Mouse (Mus musculus) layer of hippocampus, postnatal 36 days (tissue): Measurements from ENCODE around the gene Ugt1a5. TPM values are rescaled to one million over a fixed set of nuclear protein-coding genes. Genes with fewer than 3 reads are reported as not detected.
"Not testable (repeated sequence)": the region's sequence is repeated elsewhere in the genome, so short reads cannot be mapped to it uniquely, and the experiment has no call there.

Experiments used
- DNase-seq, 2 experiments: peaks; one replicate each; pipeline ENCODE4 v3.0.0; 2022
- total RNA-seq, 2 experiments: library from RNA; stranded (reverse); gene quantifications; 2 replicates each; pipeline ENCODE4 v1.2.3; 2021

Ugt1a5 gene
- total RNA-seq, 2 experiments from 2014 or later, result not detected

DNA sequence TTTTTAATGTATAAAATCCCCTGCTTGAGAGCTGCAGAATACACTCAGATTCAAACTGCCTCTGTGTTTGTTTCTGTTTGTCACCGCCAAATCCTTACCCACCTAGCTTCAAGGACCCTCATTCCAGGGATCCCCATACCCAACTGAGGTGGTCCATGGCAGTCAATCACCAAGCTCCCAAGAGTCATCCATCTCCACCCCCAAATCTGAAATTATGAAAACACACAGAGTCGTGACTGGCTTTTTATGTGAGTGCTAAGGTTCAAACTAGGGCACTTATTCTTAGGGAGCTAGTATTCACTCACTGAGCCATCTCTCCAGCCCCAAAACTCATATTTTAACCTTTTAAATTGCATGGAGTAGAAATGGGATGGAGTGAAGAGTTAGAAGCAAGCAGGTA is 59.5 kb downstream of the Ugt1a5 start:
- not testable (repeated sequence) for DNase-seq

DNA sequence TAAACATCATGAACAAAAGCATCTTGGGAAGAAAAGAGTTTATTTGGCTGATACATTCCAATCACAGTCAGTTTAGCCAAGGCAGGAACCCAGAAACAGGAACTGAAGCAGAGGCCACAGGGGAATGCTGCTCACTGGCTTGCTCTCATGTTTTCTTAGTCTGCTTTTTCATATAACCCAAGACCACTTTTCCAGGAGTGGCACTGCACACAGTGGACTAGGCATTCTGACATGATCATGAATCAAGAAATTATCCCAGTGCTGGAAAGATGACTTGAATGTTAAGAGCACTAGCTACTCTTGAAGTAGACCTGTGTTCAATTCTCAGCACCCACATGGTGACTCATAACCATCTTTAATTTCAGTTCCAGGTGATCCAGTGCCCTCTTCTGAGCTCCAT is 59.9 kb downstream of the Ugt1a5 start:
- DNase-seq, result no peak

DNA sequence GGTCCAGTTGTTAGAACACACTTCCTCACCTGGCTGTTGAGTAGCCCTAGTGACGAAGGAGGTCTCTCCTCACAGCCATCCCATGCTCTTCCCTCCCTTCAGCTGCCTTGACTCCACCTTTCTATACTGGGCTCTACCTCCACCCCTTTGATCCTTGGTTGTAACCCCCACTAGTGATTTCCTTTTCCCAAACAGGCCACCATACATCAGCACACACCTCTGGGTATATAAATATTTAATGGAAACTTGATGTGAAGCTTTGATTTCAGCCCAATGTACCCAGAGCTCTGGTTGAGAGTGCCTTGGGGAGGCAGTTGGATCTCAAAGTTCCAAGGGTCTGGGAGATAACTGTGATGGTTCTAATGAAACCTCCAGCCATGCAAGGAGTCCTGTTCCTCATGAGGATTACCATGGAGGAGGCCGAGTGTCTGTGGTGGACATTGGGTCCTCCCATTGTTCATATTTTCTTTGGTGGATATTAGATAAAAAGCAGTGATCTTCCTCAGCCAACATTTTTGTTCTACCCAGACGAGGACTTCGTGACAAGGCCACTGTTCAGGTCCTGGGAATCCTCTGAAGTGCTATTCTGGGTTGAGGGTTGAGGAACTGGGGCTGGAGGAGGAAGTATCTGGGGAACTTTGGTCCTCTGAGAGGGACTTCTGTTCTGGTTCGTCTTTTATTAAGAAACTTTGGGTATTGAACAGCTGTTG is 61.0 kb downstream of the Ugt1a5 start, which contains the start of gene Mroh2a:
Gene Mroh2a (plus strand): TSS at position 317 of the 710 bp plus-strand sequence.
- DNase-seq, result no peak

DNA sequence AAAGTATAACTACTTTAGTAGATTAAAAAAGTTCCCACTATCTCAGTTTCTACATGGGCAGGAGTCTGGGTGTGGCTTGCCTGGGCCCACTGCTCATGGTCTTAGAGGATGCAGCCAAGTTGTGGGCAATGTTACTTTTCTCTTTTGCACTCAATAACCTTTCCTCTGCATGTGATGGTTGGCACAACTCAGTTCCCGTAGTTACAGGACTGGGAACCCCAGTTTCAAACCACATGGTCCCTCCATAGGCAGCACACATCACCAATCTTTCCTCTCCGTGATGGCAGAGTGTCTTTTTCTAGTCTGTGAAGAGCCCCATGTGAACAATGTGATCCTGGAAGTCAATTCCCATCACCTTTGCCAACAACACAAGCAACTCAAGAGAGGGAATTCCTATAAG is 61.7 kb downstream of the Ugt1a5 start:
- DNase-seq, result no peak

DNA sequence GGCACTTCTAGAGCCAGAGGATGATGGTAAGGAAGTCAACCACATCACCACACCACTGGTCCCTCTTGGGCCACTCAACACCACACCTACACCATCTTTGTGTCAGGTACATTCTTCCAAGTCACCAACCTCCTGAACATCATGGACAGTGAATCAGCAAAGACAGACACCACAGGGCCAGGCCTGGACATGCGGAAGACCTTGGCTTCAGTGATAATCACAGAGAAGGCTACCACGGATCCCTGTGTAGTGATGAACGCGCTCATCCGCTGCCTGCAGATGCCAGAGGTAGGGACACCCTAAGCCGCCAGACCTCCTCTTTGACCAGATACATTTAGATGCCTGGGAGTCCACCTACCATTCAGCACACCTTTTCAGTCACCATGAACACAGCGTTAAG is 62.3 kb downstream of the Ugt1a5 start:
- DNase-seq, result no peak

DNA sequence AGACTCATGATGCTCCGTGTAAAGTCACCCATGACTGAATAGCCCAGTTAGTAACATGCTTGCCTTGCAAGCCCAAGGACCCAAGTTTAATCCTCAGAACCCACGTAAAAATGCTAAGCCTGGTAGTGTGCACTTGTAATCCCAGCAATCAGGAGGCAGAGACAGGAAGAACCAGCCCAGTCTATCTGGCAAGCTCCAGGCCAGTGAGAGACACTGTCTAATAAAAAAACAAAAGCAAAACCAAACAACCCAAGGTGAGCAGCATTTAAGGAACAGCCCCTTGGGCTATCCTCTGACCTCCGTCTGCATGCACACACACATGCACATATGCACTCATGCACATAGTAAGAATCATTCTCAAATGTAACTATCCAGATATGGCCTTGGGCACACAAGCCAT is 63.8 kb downstream of the Ugt1a5 start:
- no peak for DNase-seq

DNA sequence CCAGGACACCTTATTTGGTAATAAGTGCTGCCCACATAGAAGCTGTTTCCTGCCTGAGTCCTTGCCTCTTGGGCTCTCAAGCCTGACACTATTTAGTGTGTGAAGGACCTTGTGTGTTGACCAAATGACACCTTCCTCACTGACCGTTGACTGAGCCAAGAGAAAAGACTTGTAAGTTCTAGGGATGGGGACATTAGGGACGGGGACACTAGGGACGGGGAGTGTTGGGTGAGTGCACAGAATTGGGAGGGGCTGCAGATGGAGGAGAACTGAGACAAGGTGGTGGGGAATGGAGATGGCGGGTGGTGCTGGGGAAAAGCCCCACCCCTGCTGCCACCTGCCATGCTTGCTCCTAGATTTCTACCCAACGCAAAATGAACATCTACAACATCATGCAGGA is 64.2 kb downstream of the Ugt1a5 start:
- DNase-seq, result no peak

DNA sequence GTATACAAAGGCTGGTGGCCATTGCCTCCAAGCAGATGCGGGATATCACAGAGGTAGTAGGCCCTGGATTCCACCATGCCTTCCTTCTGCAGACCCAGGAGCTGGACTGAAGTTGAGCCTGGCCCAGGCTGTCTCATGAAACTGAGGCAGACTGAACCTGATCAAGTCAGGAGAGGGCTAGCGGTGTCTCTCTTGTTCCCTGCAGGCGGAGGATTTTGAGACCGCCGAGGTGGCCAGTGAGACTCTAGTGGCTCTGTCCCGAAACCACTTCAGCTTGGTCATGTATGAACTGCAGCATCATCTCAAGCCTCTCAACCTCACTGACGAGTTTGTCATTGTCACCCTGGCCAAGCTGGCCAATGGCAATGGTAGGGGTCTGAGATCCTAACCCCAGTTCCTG is 64.6 kb downstream of the Ugt1a5 start:
- DNase-seq, result no peak

DNA sequence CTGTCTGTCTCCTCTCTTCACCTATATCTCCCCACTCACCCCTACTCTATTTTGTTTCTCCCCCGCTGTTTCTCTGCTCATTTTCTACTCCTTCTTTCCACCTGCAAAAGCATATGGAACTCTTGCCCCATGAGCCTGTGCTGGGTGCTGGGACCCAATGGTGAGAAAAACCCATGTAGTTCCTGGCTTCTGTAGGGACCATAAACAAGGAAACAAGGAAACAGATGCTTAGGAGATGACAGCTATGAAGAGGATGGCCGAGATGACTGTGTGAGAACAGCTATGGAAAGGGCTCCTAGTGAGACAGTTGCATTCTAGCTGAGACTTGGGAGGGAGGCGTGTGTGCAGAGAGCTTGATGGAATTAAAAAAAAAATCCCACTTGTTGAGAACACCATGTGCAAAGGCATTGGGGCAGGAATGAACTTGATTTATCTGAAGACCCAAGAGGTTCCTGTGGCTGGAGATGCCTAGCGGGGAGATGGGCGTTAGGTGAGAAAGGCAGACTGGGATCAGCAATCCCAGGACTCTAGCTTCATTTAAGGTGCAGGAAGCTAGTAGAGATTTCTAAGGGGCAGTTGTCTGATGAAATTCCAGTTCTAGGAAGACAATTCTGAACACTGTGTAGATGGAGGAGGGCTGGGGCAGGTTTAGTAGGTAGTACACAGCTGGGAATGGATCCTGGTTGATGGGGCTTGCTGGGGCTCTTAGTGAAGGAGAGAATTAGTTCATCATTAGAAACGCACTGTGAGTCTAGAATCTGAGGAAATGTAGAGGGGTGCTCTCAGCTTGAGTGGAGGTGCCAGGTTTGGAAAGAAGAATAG is 65.4 kb downstream of the Ugt1a5 start:
- no peak for DNase-seq

DNA sequence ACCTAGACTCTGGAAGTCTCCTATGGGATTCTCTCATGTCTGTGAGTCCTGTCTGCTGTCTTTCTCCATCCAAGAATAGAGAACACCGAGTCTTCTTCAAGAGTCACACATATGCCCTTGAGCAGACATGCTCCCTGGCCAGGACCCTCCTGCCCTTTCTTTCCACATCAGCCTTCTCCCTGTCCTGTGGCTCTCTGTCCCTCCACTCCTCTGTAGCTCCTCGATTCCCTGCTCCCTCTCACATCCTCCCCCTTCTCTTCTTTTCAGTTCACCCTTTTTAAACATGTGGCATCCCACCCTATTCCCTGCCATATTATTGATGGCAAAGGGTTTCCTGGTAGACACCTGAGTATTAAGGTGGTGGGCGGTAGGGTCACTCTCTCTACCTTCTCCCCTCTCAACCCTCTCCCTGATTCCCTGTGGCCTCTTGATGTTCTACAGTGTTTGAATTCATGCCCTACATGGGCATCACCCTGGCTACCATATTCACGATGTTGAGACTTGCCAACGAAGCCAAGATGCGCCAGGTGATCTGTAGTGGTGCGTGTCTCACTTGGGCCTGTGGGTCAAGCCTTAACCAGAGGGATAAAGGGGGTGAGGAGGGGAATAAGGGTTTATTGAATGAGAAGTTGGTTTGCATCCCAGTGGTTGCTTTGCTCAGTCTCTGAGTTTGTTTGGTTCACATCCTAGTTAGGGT is 66.1 kb downstream of the Ugt1a5 start:
- no peak for DNase-seq

DNA sequence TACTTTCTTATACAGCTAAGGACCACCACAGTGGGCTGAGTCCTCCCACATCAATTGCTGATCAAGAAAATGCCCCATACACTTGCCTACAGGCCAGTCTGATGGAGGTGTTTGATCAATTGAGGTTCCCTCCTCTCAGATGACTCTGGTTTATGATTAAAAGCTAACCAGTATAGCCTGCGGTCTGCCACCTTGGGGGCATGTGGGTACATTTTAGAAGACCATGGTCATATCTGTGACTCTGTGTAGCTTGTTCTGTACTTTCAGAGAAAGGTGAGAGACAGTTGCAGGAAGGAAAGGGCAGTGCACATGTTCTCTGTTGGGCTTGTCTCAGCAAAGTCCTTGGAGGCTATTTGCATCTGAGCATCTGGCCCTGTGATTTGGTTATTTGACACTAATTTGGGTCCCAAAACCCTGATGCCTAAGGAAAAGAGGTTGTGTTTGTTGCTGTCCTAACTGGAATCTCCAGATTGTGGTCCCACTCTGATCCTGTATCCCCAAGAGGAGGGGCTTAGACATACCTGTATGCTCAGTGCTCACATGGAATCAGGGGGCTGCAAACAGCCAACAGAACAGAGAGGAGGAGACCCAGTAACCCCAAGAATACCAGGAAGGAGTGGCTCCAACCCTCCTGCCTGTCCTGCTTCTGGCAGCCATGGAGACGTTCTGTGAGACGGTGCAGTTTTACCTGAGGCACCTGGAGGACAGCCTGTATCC is 67.0 kb downstream of the Ugt1a5 start:
- no peak for DNase-seq

DNA sequence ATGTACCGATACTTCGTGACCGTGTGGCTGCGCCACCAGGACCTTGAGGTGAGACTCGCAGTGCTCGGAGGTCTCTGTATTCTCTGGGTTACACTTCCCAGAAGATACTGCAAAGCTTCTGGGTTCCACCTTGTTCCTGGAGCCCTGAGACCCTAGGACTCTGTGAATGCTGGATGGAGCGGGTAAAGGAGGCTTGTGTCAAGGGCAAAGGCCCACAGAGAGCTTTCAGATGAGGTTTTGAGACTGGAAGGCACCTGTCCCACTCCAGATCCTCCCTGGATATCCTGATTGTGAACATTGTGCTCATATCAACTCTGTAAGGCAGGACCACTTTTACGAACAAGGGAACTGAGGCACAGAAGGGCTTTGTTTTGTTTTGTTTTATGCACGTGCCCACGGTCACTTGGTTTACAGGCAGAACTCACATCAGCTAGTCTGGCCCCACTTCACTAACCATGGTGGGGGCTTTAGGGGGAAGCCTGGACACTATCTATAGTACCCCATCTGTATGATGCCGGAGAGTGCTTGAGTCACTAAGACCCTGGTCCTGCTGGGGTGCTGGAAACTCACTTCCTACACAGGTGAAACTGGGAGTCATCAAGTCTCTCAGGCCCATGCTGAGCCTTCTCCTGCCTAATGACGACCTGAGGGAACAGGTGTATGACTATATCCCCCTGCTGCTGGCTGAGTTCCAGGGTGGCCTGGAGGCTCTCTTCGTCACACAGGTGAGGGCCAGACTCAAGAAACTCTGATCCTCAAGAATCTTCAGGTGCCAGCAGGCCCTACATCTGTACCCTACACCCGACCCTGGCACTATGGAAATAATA is 67.8 kb downstream of the Ugt1a5 start:
- DNase-seq, result no peak

DNA sequence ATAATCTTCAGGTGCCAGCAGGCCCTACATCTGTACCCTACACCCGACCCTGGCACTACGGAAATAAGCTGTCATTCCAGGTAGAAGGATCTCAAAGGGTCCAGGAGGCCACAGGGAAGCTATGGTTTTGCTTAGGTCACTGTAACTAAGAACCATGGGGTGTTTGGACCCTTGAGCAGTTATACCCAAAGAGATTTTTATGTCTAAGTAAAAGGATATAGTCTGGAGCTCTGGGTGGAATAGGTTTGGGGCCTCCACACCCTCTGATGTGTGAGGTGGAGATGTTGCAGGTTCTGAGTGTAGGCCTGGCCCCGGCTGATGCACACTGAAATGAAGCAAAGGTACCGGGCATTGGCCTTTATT is 68.4 kb downstream of the Ugt1a5 start:
- no peak for DNase-seq

DNA sequence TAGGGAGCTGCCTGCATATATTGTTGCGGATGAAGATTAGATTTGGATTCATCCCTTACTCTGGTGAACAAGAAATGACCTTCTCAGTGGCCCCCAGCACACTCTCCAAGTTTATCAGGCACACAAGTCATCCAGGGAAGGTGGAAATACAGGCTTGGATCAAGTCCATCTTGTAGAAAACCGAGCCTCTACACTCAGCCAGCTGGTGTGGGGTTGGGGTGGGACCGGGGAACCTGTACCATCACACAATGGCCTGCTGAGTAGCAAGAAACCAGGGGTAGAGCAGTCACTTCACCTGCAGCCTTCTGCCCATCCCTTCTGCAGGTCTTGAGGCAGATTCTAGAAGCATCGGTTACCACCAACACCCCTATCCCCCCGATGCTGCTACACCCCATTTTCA is 68.8 kb downstream of the Ugt1a5 start:
- DNase-seq, result no peak

DNA sequence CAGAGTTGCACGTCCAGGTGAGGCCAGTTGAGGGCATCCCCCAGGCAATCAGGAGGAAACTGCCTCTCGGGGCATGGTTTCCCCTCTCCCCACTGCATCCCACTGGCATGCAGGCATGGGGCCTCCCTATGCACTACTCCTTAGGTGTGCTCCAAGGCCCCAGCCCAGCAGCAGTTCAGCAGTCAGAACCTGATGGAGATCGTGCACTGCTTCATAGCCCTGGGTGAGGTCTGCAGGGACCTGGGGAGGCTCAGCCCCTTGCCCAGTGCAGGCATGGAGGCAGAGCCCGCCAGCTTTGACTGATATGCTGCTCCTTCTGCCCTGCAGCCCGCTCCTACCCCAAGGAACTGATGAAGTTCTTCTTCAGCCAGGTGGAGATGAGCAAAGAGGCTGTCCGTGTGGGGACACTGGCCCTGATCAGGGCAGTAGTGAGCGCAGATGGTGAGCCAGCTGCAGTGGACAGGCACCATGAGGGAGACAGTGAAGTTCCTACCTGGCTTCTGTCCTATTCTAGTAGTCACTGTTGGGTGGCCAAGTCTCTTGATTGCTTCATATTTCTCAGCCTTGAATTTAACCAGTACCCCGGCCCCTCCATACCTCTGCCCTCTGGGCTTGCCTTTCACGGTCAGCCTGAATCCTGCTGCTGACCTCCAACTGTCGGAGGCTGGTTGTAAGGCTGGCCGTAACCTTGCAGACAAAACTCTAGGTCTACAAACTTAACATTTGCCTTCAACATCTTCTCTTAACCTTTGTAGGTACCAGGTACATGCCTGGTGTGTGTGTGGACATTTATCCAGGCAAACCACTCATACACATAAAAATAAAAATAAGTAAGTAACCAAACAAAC is 69.5 kb downstream of the Ugt1a5 start:
- DNase-seq, result peak in 1 of 2 experiments; percentile 2

DNA sequence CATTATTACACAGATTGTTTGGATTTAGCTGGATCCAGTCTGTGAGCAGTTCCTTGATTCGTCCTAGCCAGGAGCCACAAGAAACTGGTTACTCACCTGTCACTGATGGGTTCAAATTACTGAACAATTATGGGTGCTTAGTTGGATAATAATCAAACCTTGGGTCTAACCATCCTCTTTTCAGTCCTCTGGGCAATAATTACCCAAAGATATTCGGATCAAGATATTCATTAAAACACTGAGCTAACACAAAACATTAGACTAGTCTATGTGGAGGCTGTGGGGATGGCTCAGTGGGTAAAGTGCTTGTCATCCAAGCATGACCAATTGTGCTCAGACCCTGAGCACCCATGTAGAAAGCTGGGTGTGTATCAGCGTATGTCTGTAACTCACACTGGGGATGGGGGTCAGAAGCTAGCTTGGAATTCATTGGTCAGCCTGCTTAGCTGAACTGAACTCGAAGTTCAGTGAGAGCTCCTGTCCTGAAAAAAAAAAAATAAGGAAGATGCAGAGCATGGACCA is 70.1 kb downstream of the Ugt1a5 start:
- no peak for DNase-seq

DNA sequence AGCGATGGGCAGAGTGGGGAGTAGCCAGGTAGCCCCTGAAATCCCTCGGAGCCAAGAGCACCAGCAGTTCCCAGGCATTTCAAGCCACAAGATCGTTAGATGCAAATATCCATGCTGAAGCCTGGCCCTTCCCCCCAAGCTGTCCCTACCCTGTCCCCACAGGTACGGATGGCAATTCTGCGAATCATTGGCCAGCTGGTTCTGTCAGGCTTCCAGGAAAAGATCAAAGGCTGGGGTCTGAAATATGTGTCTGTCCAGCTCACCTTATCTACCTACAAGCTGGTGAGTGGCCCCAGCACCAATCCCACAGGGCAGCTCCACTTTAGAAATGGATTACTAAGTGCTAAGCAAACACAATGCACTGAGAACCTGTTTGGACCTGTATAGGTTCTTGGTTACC is 71.5 kb downstream of the Ugt1a5 start:
- DNase-seq, result no peak

DNA sequence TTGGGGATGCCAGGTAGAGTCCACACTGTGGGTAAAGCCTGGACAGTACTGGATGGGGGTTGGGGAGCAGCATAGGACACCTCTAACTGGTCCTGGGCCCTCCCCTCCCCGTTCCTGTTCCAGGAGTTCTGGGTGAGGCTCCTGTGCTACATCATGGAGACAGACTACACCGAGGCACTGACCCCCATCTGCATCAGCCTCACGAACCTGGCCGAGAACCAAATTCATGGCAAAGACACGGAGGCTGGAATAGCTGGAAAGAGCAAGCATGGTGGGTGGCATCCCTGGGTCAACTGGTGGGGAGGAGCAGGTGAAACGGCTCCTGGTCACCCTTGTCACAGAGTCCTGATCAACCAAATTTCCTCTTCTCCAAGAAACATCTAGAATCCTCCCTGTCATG is 73.0 kb downstream of the Ugt1a5 start:
- DNase-seq, result no peak

DNA sequence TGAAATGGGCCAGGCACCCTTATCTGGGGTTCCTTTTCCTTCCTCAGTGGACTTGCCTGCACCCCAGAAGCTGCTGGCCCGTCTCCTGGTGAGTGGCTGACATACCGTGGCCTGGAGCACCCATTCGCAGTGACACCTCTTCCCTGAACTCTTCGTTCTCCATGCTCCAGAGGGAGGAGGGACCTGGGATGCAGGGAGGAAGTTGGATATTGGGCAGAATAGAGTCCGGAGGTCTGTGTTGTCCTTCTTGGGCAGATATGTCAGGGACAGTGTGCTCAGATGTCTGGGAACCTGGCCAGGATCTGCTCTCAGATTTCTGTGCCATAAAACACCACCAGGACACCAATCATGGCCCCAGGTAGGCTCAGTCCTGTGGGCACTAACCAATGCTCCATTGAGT is 74.3 kb downstream of the Ugt1a5 start:
- no peak for DNase-seq

DNA sequence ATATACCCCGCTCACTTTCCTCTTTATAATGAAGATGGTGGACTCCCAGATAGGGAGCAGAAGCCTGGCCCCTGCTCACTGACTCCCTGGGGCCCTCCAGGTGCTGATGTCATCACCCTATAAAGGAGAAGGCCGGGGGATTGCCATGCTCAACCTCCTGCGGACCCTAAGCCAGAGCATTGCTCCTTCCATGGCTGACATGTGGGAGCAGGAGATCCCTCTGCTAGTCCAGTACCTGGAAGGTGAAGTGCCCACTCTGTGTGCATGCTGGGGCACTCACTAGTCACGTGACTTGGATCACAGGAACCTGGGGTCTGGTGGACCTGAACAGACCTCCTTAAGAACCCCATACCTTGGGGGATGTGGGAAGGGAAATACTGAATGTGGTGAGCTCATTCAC is 74.8 kb downstream of the Ugt1a5 start:
- no peak for DNase-seq

DNA sequence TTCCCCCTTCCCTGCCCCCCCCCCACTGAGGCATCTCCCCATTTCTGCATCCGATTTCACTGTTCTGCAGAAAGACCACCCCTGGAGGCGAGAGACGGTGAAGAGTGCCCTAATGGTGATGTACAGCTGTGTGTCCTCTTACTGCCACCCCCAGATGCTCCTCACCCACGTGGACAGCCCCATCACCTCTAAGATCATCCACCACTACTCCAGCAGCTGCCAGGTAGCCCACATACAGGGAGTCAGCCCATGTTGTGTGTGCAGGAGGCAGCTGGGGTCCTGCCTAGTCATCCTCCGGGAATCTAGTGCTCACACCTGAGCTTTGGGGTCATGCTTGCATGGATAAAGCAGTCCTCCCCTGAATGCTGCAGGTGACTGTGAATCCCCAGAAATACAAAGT is 78.0 kb downstream of the Ugt1a5 start:
- no peak for DNase-seq
